Mouse (Mus musculus) myocyte (in vitro differentiated cells): ENCODE measurements around the gene Gm28053. TPM values are rescaled to one million over a fixed set of nuclear protein-coding genes. Genes with fewer than 3 reads are reported as not detected.

Source experiments
- H3K27me3 ChIP-seq: one replicate; pipeline ENCODE4 v1.6.1; 2011; ENCODE audit not compliant: control insufficient read depth, insufficient read depth, insufficient read length
- H3K36me3 ChIP-seq: one replicate; pipeline ENCODE4 v1.6.1; 2011; ENCODE audit not compliant: control insufficient read depth, insufficient read depth
- H3K4me2 ChIP-seq: one replicate; pipeline ENCODE4 v1.6.1; 2011; ENCODE audit warnings: low read depth, control low read depth
- H3K4me3 ChIP-seq: one replicate; pipeline ENCODE4 v1.5.1; 2011; ENCODE audit warnings: mild to moderate bottlenecking, control low read depth, moderate library complexity
- H3K79me2 ChIP-seq: one replicate; pipeline ENCODE4 v1.6.1; 2011; ENCODE audit not compliant: control insufficient read depth, insufficient read depth
- H3ac ChIP-seq: one replicate; pipeline ENCODE4 v1.6.1; 2011; ENCODE audit not compliant: control insufficient read depth, insufficient read length
- CEBPB ChIP-seq: IDR thresholded peaks from 2 replicates; pipeline ENCODE4 v1.6.1; 2011; ENCODE audit warnings: mild to moderate bottlenecking, moderate library complexity; ENCODE audit not compliant: poor library complexity, insufficient read depth, severe bottlenecking
- E2F4 ChIP-seq: IDR thresholded peaks from one replicate; pipeline ENCODE4 v1.6.1; 2011; ENCODE audit warnings: mild to moderate bottlenecking, control low read depth, moderate library complexity; ENCODE audit not compliant: insufficient read depth
- MAX ChIP-seq: IDR thresholded peaks from one replicate; pipeline ENCODE4 v1.6.1; 2011; ENCODE audit warnings: low read depth, mild to moderate bottlenecking, control low read depth
- MYOD1 ChIP-seq, 3 experiments: IDR thresholded peaks; one replicate each; pipeline ENCODE4 v1.6.1; 2011; ENCODE audit warnings: control low read depth in 2 of 3, low read depth in 2 of 3, mild to moderate bottlenecking in 2 of 3, moderate library complexity in 1 of 3; ENCODE audit not compliant: insufficient read length in 2 of 3, control insufficient read depth in 1 of 3
- MYOG ChIP-seq, 3 experiments: IDR thresholded peaks; one replicate each; pipeline ENCODE4 v1.6.1; 2011; ENCODE audit warnings: control low read depth in 2 of 3, low read depth in 2 of 3, mild to moderate bottlenecking in 2 of 3; ENCODE audit not compliant: insufficient read length in 2 of 3, control insufficient read depth in 1 of 3, insufficient read depth in 1 of 3
- POLR2A ChIP-seq: IDR thresholded peaks from one replicate; pipeline ENCODE4 v1.6.1; 2011; ENCODE audit warnings: low read depth, mild to moderate bottlenecking, control low read depth, moderate library complexity; ENCODE audit not compliant: insufficient read length
- POLR2AphosphoS2 ChIP-seq: IDR thresholded peaks from one replicate; pipeline ENCODE4 v1.6.1; 2011; ENCODE audit warnings: low read depth, control low read depth; ENCODE audit not compliant: insufficient read length
- REST ChIP-seq: IDR thresholded peaks from one replicate; pipeline ENCODE4 v1.6.1; 2011; ENCODE audit warnings: mild to moderate bottlenecking, control low read depth, moderate library complexity; ENCODE audit not compliant: insufficient read depth, insufficient read length
- SRF ChIP-seq: IDR thresholded peaks from one replicate; pipeline ENCODE4 v1.6.1; 2011; ENCODE audit warnings: low read depth; ENCODE audit not compliant: control insufficient read depth, insufficient read length
- TCF12 ChIP-seq: IDR thresholded peaks from one replicate; pipeline ENCODE4 v1.6.1; 2011; ENCODE audit warnings: mild to moderate bottlenecking, control low read depth; ENCODE audit not compliant: poor library complexity, insufficient read depth, severe bottlenecking
- TCF3 ChIP-seq: IDR thresholded peaks from one replicate; pipeline ENCODE4 v1.6.1; 2011; ENCODE audit warnings: low read depth, control low read depth; ENCODE audit not compliant: insufficient read length
- USF1 ChIP-seq: IDR thresholded peaks from one replicate; pipeline ENCODE4 v1.6.1; 2011; ENCODE audit warnings: low read depth, mild to moderate bottlenecking, control low read depth, moderate library complexity
- polyA plus RNA-seq: library from polyadenylated mRNA; unstranded; fragments of >200 nt; fragmentation: generic; extraction: Trizol; gene quantifications from one replicate; pipeline ENCODE4 v1.2.1, GENCODE M21; 2012; ENCODE audit warnings: missing spikeins

The Gm28053 gene
- polyA plus RNA-seq, 1 experiment = not detected

DNA sequence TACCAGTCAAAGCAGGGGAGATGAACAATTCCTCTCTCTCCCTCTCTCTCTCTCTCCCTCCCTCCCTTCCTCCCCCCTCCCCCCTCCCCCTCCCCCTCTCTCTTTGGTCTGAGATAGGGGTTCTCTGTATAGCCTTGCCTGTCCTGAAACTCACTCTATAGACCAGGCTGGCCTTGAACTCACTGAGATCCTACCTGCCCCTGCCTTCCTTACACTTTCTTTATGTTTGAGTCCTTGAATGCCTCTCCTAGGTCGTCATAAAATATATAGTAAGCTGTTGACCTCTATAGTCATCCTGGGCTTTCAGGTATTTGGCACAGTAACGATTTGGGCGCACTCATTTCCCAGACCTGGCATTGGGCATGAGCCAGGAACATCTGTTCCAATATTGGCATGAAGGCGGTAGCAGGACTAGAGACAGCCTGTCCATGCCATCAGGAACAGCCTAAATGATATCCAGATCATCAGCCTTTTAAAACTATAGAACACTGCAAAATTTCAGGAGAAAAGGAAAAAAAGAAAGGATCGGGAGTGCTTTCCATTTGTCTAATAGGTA lies 41.5 kb upstream of the Gm28053 start:
- H3K4me2 ChIP-seq = no peak overlapping the region
- TF ChIP-seq REST = no peak
- no peak for TF ChIP-seq MAX
- TF ChIP-seq TCF3 = no peak
- no peak for TF ChIP-seq USF1
- no peak for TF ChIP-seq E2F4
- no peak for TF ChIP-seq POLR2A
- no peak for TF ChIP-seq MYOD1 (IDR thresholded peaks at IDR 0.05; ENCODE audit: control insufficient read depth in 1 of 3, insufficient read length in 2 of 3, low read depth in 2 of 3)
- TF ChIP-seq MYOG (IDR thresholded peaks at IDR 0.05; ENCODE audit: control insufficient read depth in 1 of 3, insufficient read depth in 1 of 3, insufficient read length in 2 of 3, low read depth in 2 of 3) = no peak

DNA sequence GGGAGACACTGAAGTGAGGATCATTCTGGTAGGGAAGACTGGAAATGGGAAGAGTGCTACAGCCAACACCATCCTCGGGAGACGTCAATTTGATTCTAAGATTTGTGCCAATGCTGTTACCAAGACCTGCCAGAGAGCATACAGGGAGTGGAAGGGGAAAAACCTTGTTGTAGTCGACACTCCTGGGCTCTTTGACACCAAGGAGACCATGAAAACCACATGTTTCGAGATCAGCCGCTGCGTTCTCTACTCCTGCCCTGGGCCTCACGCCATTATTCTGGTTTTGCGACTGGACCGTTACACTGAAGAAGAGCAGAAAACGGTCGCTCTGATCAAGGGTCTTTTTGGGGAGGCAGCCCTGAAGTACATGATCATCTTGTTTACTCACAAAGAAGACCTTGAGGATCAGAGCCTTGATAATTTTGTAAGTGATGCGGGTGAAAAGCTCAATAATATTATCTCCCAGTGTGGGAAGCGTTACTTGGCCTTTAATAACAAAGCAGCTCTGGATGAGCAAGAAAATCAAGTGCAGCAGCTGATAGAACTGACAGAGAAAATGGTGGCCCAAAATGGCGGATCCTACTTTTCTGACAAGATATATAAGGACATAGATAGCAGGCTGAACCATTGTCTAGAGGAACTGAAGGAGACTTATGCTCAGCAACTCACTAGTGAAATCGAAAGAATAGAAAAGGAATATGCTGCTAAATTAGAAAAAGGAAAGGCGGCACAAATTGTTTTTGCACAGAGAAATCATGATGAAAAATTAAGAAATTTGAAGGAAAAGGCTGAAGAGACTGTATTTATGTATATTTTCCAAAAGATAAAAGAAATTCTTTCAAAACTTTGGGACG lies 40.7 kb upstream of the Gm28053 start:
- TF ChIP-seq USF1 = no peak
- no peak for TF ChIP-seq REST
- no peak for TF ChIP-seq TCF3
- no peak for TF ChIP-seq POLR2AphosphoS2
- TF ChIP-seq POLR2A = no peak
- TF ChIP-seq MYOD1 (IDR thresholded peaks at IDR 0.05; ENCODE audit: control insufficient read depth in 1 of 3, insufficient read length in 2 of 3, low read depth in 2 of 3) = no peak
- no peak for TF ChIP-seq MYOG (IDR thresholded peaks at IDR 0.05; ENCODE audit: control insufficient read depth in 1 of 3, insufficient read depth in 1 of 3, insufficient read length in 2 of 3, low read depth in 2 of 3)
- TF ChIP-seq E2F4 = no peak
- no peak for TF ChIP-seq CEBPB
- TF ChIP-seq SRF = no peak
- TF ChIP-seq MAX = no peak
- TF ChIP-seq TCF12 = no peak
- no peak overlapping the region for H3ac ChIP-seq
- H3K4me3 ChIP-seq = no peak overlapping the region
- H3K4me2 ChIP-seq = no peak overlapping the region
- no peaks in the 10 kb centered on the region for H3K79me2 ChIP-seq
- H3K36me3 ChIP-seq = no peaks in the 10 kb centered on the region
- H3K27me3 ChIP-seq = no peaks in the 10 kb centered on the region

More for the DNA sequence above, 41.5 kb upstream of the Gm28053 start:
- H3K27me3 ChIP-seq = no peaks in the 10 kb centered on the region
- no peak overlapping the region for H3K4me3 ChIP-seq
- H3K36me3 ChIP-seq = no peaks in the 10 kb centered on the region
- no peak overlapping the region for H3ac ChIP-seq
- H3K79me2 ChIP-seq = no peaks in the 10 kb centered on the region

DNA sequence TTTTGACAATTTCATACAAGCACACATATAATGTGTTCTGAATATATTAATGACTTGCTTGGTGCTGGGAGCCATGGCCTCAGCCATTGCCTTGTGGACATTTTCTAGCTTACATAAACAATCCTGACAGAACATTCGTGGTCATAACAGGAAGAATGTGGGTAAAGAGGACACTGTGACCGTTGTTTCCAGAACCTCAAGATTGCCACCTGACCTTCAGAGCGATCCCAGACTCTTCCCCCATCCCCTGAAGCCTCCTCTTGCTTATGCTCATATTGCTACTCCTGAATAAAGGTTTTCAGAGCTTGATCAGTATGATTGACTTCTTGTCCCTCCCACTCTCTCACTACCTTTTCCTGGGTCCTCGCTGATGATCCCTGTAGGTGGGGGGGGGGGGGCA lies 40.0 kb upstream of the Gm28053 start:
- no peak overlapping the region for H3ac ChIP-seq
- H3K4me3 ChIP-seq = no peak overlapping the region
- H3K79me2 ChIP-seq = no peaks in the 10 kb centered on the region
- H3K27me3 ChIP-seq = no peaks in the 10 kb centered on the region
- no peak overlapping the region for H3K4me2 ChIP-seq
- no peak for TF ChIP-seq POLR2A
- no peak for TF ChIP-seq USF1
- no peak for TF ChIP-seq E2F4
- no peak for TF ChIP-seq SRF
- no peak for TF ChIP-seq CEBPB
- no peak for TF ChIP-seq REST
- no peak for TF ChIP-seq MAX
- TF ChIP-seq MYOG (IDR thresholded peaks at IDR 0.05; ENCODE audit: control insufficient read depth in 1 of 3, insufficient read depth in 1 of 3, insufficient read length in 2 of 3, low read depth in 2 of 3) = no peak
- no peak for TF ChIP-seq TCF3
- TF ChIP-seq TCF12 = no peak
- no peak for TF ChIP-seq MYOD1 (IDR thresholded peaks at IDR 0.05; ENCODE audit: control insufficient read depth in 1 of 3, insufficient read length in 2 of 3, low read depth in 2 of 3)
- no peak for TF ChIP-seq POLR2AphosphoS2
- H3K36me3 ChIP-seq = no peaks in the 10 kb centered on the region

DNA sequence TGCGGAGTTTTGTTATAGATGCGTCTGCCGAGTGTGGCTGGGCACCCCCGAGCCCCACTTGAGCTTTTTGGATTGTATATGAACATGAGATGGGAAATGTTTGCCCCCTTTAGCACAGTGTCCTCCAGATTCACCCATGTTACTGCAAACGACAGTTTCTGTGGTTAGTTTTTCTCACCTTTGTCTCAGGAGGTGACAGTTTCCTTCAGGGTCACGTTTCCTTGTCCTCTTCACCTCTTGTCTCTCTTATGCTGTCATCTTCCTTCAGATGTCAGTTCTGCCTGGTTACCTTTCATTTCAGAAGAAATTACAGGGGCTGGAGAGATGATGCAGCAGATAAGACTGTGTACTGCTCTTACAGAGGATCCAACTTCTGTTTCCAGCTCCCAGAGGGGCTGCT lies 38.7 kb upstream of the Gm28053 start:
- H3K4me3 ChIP-seq = no peak overlapping the region
- no peaks in the 10 kb centered on the region for H3K27me3 ChIP-seq
- H3K36me3 ChIP-seq = no peaks in the 10 kb centered on the region
- no peaks in the 10 kb centered on the region for H3K79me2 ChIP-seq
- TF ChIP-seq MAX (no peak), MYOG (IDR thresholded peaks at IDR 0.05; ENCODE audit: control insufficient read depth in 1 of 3, insufficient read depth in 1 of 3, insufficient read length in 2 of 3, low read depth in 2 of 3) (no peak), CEBPB (no peak), TCF3 (no peak), TCF12 (no peak), SRF (no peak), E2F4 (no peak)
- no peak overlapping the region for H3ac ChIP-seq
- no peak overlapping the region for H3K4me2 ChIP-seq
